Mouse (Mus musculus): ENCODE data around the gene Gla. TPM values are rescaled to one million over a fixed set of nuclear protein-coding genes. Genes with fewer than 3 reads are reported as not detected.
"Not testable (repeated sequence)": the region's sequence is repeated elsewhere in the genome, so short reads cannot be mapped to it uniquely, and the experiment has no call there.

The Gla gene
- total RNA-seq, 2 experiments from 2014 or later = 1.4 to 2.1 TPM

DNA sequence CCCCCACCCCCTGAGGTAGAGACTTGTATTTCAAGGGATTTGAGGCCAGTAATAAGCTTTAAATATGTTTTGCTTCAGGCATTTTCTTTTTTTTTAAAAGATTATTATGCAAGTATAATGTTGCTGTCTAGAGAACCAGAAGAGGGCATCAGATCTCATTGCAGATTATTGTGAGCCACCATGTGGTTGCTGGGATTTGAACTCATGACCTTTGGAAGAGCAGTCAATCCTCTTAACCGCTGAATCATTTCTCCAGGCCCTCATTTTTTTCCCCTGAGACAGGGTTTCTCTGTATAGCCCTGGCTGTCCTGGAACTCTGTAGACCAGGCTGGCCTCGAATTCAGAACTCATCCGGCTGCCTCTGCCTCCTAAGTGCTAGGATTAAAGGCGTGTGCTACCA lies 12.7 kb downstream of the Gla start:
- no peak for DNase-seq

GRCm38 (mm10) chrX:134586447-134586846 lies 14.5 kb downstream of the Gla start:
- DNase-seq = no peak

DNA sequence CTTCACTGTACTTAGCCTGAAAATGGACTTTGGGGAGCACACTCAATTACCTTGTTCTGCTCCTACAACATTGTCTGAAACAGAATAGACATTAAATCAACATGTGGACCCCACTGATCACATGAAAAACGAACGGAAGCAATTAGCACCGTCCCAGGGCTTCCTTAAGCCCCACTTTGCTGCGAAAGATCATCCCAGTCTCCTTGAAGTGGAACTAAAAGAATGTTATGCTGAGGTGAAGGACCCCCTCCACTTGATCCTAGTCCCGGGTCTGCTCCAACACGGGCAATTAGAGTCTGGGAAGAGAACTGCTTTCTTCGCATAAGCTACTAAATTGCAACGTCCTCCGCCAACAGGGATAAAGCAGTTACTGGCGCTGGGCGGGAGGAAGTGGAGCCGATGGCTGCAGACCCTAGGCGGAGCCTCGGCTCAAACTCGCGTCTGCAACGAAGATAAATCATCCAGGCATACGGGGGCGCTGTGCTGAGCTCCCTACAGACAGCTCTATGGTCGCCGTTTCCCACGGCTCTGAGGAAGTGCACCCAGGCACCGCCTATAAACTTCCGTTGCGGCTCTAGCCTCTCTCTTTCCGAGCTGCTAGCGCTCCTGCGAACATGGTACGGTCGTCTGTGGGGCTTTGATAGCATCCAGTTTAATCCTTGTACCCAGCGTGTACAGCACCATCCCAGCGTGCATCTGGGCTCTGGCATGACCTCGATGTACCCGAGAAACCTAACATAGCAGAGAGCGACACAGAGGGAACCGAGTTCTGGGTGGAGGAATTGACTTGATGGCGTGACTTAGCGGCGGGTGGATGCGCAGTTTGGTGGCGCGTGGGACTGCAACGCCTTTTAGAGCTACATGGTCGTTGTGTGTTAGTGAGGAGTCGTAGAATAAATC lies 15.6 kb downstream of the Gla start, which contains the start of gene Rpl36a:
Gene Rpl36a, plus strand, starts transcription at position 552 of the 900 bp plus-strand sequence.
- DNase-seq = peak; percentile 84

DNA sequence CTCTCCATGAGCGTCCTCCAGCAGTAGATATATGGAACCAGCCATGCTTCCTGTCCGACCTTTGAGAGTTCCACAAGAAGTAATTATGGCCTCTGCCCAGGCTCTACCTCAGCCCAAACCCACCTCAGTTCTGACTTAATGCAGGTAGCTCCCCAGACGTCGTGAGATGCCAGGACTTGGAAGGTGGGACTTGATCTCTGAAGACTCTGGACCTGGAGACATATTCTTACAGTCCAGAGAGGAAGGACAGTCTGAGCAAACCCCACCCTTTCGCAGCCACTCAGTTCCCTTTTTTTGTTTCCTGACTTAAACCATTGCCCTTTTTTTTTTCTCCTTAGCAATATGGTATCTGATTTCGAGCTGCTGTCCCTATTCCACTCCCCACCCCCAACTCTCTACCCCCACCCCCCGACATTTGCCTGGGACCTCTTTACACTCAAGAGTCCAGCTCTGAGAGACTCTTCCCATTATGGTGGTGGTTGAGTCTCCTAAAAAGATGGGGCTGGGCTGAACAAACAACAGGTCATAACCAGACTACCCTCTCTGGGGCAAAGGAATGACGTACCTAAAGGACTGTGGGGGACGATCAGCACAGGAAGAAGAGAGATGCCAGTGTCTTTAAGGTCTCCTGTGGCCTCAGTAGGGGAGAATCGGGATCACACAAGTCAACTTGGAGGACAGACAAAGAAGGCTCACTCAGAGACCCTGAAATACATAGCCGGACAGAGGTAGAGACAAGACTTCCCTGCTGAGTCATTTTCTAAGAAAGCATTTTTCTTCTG lies 17.8 kb downstream of the Gla start, which contains the start of gene Btk:
Gene Btk, minus strand, starts transcription at position 683 of the 782 bp plus-strand sequence.
- no peak for DNase-seq

DNA sequence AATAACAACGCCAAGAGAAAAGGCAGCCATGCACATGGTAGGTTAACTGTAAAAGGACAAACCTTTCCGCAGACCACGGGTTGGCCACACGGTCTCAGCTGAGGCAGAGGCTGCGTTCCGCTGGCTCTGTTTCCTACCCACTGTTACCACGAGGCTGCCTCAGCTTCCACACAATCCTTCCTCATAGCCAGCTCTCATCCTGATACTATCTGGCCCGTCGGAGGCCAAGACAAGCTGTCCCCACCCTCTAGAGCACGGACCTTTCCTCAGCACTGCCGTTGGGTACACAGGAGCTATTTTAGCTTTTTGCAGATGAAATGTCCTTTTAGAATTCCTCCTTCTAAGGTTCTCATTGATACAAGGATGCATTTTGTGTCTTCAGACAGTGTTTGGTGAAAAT lies 18.7 kb downstream of the Gla start:
- DNase-seq = no peak

DNA sequence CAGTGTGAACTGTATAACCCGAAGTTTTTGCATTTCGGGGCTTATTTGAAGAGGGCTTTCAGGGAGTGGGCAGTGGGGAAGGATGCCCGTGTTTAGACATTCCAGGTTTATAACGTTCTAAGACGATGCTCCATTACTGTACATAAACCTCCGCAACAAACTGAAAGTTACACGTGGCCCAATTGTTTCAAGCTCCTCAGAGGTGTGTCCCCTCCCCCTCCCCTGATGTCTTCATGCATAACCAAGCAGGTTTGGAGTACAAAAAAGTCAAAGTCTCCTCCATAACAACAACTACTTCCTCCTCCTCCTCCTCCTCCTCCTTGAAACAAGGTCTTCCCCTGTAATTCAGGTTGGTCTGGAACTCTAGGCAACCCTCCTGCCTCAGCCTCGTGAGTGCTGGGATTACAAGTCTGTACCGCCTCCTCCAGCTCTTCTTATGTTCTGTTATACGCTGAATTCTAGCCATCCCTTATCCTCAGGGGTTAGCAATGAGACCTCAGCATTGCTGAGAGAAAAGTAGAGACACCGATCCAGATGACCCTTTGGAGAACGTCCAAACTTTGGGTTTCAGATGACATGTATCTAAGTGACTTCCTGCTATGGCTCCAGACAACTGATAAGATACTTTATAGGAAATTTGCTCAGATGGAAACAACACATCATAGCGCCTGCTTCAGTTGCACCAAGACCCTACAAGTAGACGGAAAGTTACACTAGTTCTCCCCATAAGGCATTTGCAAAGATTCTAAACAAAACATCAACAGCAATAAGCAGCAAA lies 20.2 kb downstream of the Gla start:
- no peak for DNase-seq

DNA sequence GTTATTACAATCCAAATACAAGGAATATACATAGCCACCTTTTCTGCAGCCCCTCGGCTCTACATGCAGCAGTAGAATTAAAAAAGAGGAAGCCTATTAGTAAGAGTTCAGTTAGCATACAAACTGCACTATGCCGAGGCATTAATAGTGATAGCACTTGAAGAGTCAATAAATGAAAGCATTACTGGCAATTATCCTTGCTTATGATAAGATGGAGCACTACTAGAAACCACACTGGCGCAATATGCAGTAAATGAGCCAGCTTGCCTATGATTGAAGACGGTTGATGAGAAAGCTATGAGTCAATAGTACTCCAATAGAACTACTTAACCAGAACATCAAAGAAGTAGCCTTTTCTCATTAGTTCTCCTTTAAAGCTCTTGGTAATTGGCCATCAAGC lies 23.0 kb downstream of the Gla start:
- DNase-seq = no peak

GRCm38 (mm10) chrX:134566536-134567222 lies 34.2 kb downstream of the Gla start:
- DNase-seq = no peak

DNA sequence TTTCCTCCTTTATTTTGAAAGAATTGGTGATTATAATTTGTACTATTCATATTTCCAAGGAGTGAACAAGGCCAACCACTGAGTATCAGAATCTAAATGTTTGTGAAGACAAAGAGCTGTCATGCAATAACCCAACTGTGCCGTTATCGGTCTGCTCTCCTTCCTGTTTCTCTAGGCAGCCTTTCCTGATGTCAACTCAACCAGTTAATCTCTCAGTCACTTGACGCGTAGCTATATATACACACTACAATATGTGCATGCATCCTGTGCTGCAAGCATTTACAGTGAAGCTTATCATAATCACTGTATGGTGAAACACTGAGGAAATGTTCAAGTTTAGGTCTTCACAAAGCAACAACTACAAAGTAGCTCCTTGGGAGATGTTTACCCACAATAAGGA lies 36.6 kb downstream of the Gla start:
- no peak for DNase-seq

DNA sequence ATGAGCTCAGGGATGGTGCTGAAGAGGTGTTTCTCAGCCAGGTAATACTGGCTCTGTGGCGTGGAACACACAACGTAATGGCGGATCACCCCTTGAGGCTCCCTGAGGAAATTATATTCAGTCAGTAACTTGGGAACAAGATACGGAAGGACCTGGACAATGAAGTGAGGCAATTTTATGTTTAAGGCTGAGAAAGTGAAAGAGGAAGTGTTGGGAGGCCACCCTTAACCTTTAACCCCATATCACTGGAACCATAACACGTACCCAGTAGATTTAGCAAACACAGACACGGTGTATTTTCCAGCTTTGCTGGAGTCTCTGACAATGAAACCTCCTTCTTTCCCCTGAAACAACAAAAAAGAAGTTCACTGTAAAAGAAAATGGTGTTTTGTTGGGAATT lies 46.5 kb downstream of the Gla start:
- DNase-seq = no peak

DNA sequence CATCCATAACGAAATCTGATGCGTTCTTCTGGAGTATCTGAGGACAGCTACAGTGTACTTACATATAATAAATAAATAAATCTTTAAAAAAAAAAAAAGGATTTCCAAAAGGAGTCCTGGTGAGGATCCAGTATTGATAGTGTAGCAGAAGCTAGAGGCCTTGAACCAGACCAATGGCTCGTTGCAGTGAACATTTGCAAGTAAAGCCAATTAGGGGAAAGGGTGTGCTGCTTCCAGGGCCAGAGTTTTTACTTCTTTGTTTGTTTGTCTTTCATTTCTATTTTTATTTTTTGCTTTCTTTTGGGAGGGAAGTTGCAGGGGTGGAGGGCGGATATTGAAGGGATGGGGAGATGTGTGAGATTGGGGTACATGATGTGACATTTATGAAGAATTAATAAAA lies 47.6 kb downstream of the Gla start:
- DNase-seq = no peak

DNA sequence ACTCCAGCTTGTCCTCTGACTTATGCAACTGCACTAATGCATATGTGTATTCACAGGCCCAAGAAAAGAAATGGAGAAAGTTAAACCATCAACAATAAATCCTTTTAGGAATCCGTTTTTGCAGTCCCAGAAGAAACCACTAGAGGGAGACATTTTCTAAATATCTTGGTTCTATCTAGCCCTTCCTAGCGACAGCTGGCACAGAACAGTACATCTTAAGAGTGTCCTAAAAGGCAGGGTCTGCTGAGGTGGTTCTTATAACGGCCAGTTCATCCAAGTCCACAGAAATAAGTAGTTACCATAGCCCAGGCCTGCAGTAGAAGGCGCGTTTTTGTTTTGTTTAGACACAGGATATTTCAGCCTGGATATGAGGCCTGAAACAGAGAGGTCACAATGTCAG lies 50.0 kb downstream of the Gla start:
- DNase-seq = no peak

GRCm38 (mm10) chrX:134547330-134547729 lies 53.6 kb downstream of the Gla start:
- no peak for DNase-seq

- DNase-seq = no peak
Measured at GRCm38 (mm10) chrX:134541955-134542308, 59.0 kb downstream of the Gla start.

DNA sequence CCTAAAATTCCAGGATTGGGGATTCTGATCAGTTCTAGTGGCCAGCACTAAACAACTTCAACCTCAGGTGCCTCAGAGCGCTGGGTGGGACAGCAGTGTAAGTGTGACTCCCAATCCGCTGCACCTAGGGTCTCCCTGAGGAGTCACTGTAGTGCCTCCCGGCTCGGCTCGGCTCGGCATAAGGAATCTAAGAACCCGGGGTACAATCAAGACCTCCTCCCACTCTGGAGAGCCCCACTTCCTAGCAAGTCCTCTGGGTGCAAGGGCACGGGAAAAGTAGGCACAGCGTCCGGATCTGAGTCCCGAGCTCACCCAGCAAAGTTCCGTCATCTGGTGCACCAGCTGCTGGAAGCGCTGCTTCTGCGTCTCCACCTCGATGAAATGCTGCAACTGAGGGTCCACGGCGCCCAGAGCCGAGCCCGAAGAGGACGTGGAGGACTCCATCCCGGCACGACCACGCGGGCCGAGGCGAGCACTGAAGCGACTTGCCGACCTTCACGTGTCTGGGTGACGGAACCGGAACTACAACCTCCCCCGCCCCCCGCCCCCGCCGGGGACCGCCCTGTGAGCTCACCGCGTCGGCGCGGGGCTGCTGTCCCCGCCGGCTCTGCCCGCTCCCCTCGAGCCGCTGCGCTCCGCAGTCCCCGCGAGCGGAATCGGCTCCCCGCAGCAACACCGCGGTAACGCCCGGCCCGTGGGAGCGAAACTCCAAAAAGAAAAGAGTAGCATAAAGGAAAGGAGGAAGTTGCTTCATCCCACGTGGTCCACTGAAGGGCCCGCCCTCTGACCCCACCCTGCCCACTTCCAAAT lies 59.6 kb downstream of the Gla start, which contains the start of gene Timm8a1:
Gene Timm8a1, minus strand, starts transcription at position 721 of the 810 bp plus-strand sequence.
- DNase-seq = peak; percentile 54

- no peak for DNase-seq
Measured at GRCm38 (mm10) chrX:134540414-134541135, 60.4 kb downstream of the Gla start.

GRCm38 (mm10) chrX:134539795-134540194 lies 61.1 kb downstream of the Gla start:
- not testable (repeated sequence) for DNase-seq

Data from gastrocnemius, postnatal 25 days (tissue).